Mouse (Mus musculus): ENCODE measurements at regions not wholly inside any gene's neighbourhood (a gene's known extent, or its start where the extent isn't known, plus 50 kb on each side); places are given as distances from the start of the nearest gene placed in this dataset.

DNA sequence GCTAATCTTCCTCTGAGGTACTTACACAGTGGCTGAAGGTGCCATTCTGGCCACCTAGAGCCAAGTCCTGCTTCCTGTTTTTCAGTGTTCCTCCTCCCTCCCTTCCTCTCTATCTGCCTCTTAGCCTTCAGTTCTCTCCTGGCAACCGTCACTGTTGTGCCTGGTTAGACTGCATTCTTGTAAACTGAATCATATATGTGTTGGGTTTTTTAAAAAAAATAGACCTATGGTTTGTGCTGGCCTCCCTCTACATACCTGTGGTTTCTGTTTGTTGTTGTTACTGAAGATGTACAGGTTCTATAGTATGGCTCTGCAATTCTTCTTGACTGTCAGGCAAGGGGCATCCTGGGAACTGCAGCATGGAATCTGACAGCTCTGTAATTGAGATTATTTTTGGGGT is 112.5 kb upstream of the Lhx5 start:
- no peak for DNase-seq

DNA sequence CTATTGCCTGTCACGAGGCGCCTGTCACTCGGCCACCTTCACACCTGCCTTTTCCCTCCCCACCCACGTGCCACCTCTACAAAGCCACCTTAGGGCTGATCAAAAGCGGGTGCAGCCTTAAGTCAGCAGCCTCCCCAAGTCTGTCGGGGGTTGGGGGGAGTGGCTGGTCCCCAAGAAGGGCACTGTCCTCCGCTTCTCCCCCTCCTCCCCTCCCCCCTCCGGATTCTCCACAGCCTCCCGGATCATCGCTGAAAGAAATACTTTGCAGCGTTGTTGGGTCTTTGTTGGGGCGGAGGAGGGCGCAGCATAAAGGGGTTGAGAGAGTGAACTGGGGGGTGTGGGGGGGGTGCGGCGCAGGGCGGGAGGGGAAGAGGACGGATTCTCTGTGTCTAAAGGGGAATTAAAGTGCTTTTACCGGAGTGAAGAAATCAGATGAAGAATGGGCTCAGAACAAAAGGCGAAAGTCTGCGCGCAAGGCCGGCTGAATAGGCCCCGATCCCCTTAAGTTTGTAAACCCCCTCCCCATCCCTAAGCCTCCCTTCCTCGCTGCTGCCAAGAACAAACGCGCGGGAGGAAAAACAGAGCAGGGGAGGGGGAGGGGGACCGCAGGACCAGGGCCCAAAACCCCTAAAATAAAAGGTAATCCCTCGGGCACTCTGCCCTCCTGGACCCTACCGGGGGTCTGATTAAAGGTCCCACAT is 109.3 kb upstream of the Lhx5 start:
- DNase-seq: no peak

DNA sequence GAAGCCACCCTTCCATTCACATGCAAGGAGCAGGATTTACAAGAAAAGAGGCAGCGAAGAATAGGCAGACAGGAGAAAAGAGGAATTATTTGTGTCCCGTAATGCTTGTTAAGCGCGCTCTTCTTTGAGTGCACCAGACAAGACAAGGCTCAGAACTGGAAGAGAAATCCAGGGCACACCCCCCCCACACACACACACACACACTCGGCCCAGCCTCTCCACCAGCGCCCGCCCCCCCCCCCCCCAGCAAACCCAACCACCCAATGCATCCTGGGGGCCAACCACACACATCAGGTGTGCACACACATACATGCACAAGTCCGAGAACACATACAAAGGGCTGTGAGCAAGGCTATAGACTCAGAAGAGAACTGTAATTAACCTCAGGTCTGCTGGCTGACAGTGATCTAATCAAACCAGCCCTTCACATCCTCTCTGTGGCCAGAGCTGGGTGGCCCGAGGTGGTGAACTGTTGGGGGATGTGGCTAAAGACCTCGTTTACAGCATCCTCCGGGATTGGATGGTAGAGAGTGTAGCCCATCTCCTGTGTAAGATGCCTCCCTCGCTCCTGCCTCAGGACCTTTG is 108.7 kb upstream of the Lhx5 start:
- DNase-seq: no peak

DNA sequence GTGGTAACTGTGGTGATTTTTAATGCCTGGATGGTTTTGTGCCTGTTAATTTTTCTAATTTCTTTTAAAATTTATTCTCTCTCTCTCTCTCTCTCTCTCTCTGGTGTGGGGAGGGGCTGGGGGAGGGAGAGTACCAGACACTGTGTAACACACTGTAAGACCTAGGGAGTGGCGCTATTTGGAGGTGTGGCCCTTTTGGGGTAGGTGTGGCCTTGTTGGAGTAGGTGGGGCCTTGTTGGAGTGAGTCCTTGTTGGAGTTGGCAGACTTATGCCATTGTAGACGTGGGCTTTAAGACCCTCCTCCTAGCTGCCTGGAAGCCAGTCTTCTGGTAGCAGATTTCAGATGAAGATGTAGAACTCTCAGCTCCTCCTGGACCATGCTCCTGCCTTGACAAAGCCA is 107.4 kb upstream of the Lhx5 start:
- DNase-seq: no peak

DNA sequence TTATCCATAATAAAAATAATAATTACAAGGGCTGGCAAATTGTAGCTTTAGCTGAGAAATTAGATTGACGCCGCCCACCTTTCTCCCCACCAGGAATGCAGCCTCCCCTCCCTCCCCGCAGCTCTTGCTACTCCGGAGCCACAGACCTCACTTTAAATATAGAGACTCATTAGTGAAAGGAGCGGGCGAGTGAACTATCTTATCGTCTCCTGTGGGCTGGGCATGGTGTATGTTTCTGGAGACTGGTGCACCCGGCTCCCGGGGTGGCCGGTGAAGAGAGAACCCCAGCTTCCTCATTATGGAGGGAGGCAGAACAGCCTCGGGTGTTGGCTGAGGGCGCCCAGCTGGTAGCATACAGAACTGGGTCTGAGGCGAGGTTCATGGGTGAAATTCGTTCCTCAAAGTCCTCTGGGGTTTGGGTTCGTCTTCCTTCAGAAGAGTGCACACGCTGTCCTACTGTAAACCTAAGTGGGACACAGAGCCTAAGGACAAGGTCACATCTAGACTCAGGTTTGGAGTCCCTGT is 106.1 kb upstream of the Lhx5 start:
- no peak for DNase-seq

DNA sequence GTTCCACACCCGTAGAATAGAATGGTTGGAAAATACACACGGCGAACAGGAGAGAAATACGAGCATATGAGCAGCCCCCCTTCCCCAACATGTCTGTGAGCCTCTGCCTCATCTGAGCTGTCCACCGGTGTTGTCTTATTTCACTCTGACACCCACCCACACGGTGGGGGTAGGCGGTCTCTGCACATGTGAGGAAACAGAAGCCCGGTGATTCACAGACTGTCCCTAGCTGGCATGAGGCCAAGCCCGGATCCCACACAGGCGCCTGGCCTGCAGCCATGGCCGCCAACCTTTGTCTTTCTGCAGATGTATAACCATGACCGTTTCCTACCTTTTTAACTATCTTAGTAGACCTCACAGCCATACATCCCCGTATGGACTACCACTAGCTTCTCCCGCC is 99.5 kb upstream of the Lhx5 start:
- no peak for DNase-seq

DNA sequence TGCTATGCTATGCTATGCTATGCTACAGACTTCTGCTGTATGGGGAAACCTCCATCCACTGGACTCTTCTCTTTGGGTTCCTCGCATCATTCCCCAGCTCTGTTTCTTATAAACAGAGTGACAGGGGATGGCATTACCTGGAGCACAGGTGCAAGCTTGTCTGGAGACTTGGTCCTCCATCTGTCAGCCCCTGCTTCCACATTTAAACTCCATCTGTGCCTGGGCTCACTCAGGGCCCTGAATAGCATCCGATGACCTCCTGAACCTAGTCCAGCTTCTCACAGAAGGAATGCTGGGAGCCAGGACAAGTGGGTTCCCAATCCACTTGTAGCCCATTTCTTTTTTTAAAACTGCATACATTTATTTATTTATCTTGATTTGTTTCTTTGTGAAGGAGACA is 92.3 kb upstream of the Lhx5 start:
- DNase-seq: no peak

DNA sequence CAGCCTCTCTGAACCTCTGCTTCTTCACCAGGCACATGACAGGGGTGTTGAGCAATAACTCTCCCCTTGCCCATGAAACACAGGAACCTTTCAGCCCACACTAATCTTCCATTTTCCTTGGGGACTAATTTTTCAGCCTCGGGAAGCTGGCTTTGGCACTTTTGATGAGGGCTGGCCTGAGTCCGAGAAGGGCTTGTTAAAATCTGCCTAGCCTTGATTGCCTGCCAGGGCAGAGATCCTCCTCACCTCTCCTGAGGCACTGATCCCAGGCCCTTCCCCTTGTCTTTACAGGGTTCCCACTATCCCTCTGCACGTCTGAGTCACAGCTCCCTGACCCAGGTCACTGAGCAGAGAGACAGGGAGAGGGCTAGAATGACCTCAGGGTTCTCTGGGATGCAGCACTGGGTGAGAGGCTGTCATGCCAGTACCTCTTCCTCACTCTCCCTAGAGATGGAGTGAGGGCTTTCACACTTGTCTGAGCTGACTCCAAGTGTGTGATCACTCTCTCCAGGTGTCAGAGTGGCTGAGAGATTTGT is 90.7 kb upstream of the Lhx5 start:
- no peak for DNase-seq

DNA sequence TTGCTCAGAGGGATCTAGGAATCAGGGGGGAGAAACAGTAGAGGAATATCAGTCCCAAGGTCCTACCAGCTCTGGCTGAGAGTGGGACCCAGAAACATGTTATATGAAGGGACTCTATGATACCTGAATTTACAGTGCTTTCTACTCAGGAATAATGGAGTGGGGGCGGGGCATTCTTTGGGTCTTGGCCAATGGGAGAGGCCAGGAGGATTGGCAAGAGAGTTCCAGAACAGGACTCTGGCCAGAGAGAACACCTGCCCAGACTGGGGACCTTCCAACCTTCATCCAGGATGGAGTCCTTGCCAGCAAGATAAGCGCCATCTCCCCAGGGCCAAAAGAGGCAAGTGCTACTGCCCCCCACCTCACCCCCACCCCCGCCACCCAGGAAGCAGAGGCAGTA is 81.0 kb upstream of the Lhx5 start:
- DNase-seq: no peak

DNA sequence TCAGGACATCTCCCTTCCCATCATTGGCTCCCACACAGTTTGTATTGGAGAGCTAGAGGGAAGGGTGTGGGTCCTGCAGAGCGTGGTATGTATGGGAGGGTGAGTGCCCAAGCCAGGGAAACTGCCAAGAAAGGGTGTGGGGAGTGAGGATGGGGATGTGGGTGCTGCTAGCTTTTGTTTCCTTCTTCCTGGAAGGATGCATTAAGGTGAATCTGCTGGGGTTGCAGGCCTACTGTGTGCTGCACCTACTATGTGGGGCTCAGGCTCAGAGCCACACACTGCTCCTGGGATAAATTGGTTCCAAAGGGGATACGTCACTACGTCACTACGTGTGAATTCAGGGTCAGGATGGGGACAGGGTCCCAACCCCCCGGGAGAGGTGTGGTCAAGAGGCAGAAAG is 79.7 kb upstream of the Lhx5 start:
- DNase-seq: no peak

DNA sequence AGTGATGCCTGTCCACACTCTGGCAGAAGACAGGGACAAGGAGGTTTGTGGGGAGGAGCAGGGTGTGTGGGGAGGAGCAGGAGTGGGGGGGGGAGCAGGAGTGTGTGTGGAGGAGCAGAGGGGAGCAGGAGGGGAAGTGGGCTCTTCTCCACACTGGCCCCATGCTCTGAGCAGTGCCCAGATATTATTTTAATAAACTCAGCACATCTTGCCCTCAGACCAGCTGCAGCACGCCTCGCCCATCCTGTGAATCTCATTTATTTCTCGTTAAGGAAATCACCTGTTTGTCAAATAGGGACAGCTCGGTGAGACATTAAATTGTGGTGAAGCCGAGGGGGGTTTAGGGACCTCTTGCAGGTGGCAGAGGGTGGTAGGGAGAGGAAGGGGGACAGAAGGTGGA is 77.8 kb upstream of the Lhx5 start:
- no peak for DNase-seq

DNA sequence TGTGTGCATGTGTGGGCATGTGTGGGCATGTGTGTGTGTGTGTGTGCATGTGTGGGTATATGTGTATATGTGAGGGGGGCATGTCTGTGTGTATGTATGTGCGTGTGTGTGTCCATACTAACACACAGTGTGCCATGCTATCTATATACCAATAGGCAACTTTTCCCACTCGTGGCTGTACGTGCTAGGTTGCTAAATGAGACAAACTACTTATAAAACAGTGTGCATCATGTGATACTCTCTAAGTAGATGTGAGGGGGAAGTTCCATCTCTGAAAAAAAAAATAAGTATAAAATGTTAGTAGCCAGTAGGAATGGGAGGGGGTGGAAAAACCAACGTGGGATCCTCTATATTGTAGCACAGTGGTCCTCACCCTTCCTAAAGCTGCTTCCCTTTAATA is 74.5 kb upstream of the Lhx5 start:
- DNase-seq: no peak

DNA sequence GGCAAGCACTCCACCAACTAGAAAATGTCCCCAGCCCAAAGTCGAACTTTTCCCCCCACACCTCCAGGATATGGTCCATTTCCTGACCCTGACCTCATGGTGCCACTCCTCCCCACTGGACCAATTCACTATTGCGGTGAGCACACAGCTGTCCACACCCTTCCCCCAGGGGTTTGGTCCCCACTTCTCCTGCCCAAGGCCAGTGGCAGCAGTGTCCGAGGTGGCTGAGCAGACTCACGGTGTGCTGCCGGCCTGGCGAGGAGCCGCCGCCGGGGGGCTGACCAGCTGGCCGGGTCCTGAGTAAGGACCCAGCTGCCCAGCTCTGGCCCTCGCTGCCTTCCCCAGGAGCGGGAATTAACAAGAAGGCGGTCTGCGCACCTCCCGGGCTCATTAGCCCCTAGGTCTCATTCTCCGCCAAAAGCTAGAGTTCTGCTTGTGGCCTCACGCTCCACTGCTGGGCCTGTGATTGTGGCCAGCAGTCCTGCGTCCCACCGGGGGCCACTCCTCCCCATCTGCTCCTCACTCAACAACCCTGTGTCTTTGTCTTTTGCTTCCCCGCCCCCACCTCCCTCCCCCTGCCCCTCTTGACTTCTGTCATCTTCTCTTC is 73.3 kb upstream of the Lhx5 start:
- DNase-seq: no peak

DNA sequence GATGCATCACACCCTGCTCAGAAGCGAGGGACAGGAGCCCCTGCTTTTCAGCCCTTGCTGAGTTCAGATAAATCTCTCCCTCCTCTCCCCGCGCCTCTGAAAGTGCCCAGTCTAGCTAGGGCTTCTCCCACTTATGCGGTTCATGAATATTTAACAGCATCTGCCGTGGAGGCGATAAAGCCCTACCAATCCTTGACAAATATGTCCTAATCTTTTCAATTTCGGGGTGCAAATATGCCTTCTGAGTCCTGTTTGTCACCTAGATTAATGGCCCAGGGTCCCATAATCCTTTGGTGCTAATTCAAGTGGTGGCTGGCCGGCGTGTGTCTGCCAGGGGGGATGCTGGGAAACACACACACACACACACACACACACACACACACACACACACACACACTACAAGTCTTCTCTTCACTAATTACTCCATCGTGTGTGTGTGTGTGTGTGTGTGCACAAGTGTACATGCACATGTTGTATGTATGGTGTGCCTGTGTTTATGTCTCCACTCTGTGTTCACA is 65.5 kb upstream of the Lhx5 start:
- DNase-seq: no peak

DNA sequence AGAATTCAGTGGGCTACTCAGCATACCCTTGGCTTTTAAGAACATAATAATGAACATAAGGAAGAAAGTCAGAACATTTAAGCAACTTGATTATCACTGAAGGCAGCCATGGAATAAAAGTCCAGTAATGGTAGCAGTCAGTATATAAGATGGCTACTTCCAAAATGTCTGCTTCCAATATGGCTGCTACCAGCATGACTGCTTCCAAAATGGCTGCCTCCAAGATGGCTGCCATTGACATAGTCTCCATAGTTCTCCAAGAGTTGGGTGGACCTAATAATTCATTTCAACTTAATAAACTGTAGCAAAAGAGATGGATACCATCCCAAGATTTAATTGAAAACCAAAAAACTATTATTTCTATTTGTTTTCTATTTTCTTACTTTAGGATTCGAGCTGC is 62.7 kb upstream of the Lhx5 start:
- no peak for DNase-seq

DNA sequence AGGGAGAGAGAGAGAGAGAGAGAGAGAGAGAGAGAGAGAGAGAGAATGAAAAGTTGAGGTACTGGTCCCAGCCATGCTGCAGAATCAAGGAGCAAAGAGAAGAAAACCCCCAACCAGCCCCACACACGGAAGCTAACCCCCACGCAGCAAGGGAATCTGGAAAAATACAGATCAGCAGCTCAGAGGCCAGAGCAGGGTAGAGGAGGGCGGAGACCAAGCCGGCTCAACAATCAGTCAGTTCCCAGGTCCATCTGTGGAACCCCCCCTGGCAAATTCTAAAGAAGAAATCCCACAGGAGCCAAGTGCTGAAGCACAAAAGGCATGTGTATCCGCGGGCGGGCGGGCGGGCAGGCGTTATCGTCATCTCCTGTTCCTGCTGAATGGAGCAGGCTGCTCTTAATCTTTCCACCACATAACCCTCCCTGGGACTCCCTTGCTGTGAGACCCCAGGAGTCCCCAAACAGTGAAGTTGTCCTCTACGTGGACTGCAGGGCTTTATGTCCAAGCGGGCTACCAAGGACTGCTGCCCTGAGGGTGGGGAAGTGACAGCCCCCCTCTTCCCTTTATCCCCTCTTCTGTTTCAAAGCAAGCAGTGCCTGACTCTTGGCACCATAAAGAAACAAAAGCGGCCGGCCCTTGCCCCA is 60.2 kb upstream of the Lhx5 start:
- DNase-seq: no peak

DNA sequence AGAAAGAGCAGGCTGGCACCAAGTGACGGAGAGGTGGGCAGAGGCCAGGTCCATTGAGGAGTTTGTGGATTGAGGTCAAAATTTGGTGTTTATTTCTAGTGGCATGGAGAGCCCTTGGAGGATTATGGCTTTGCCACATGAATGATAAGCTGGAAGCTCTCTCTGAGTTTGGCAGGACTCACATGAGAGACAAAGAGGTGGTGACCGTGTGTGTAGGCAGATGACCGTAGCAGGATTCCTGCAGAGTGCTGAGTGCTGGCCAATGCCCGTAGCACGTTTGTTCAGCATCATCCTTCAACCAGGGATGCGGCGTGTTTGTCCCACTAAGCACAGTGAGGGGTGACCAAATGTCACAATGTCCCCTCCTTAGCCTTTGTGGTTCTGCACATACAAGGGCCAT is 58.1 kb upstream of the Lhx5 start:
- DNase-seq: no peak
